Mouse (Mus musculus): ENCODE measurements around the gene Ddx24. TPM values are rescaled to one million over a fixed set of nuclear protein-coding genes. Genes with fewer than 3 reads are reported as not detected.

Ddx24 gene
- polyA plus RNA-seq, 1 experiment from 2014 or later = 77.4 TPM

GRCm38 (mm10) chr12:103389348-103389727, 36.3 kb downstream of the Ddx24 start:
- Histone ChIP-seq H3K4me1 (peaks cover 53% of the 10 kb centered on the region), H3K4me3 (peak overlapping the region; percentile 73), H3K9me3 (no peaks in the 10 kb centered on the region), H3K4me2 (peak overlapping the region; percentile 82), H3K27ac (replicated peaks) (peak overlapping the region; percentile 66), H3K27me3 (replicated peaks) (no peaks in the 10 kb centered on the region), H3K36me3 (no peaks in the 10 kb centered on the region), H3K9ac (peak overlapping the region; percentile 90)
- ATAC-seq (ENCODE audit: extremely low read depth, insufficient number of reproducible peaks, low FRiP score, low TSS enrichment) = no peak
- 54% methylated on average over 2 of the region's 2 CpGs for WGBS

GRCm38 (mm10) chr12:103388505-103389347, 36.9 kb downstream of the Ddx24 start, which contains the start of gene Otub2:
Gene Otub2, plus strand, starts transcription at chr12:103388682.
- Histone ChIP-seq H3K9me3 (no peaks in the 10 kb centered on the region), H3K27ac (replicated peaks) (peak within 1 kb of the TSS; percentile 66), H3K4me2 (peak within 1 kb of the TSS; percentile 82), H3K9ac (peak within 1 kb of the TSS; percentile 90), H3K36me3 (no peaks in the 10 kb centered on the region), H3K4me3 (peak within 1 kb of the TSS; percentile 73), H3K4me1 (peaks cover 48% of the 10 kb centered on the region), H3K27me3 (replicated peaks) (no peaks in the 10 kb centered on the region)
- peak; percentile 93 for ATAC-seq (ENCODE audit: extremely low read depth, insufficient number of reproducible peaks, low FRiP score, low TSS enrichment)
- under 1% methylated on average over 58 of the region's 58 CpGs for WGBS

- H3K27me3 ChIP-seq (replicated peaks) = no peaks in the 10 kb centered on the region
- WGBS = 72% methylated on average over 4 of the region's 4 CpGs
- no peaks in the 10 kb centered on the region for H3K36me3 ChIP-seq
- H3K9me3 ChIP-seq = no peaks in the 10 kb centered on the region
- H3K4me1 ChIP-seq = peaks cover 13% of the 10 kb centered on the region
- H3K9ac ChIP-seq = no peak overlapping the region
- ATAC-seq (ENCODE audit: extremely low read depth, insufficient number of reproducible peaks, low FRiP score, low TSS enrichment) = no peak
- H3K4me2 ChIP-seq = no peak overlapping the region
- H3K4me3 ChIP-seq = no peak overlapping the region
- H3K27ac ChIP-seq (replicated peaks) = no peak overlapping the region
These were observed 45.4 kb downstream of the Ddx24 start for GRCm38 (mm10) chr12:103380226-103380625.

GRCm38 (mm10) chr12:103376774-103377173, 48.9 kb downstream of the Ddx24 start:
- Histone ChIP-seq H3K9me3 (no peaks in the 10 kb centered on the region), H3K4me1 (peaks cover 19% of the 10 kb centered on the region), H3K27me3 (replicated peaks) (no peaks in the 10 kb centered on the region), H3K4me2 (no peak overlapping the region), H3K36me3 (no peaks in the 10 kb centered on the region), H3K4me3 (no peak overlapping the region), H3K9ac (no peak overlapping the region), H3K27ac (replicated peaks) (no peak overlapping the region)
- no peak for ATAC-seq (ENCODE audit: extremely low read depth, insufficient number of reproducible peaks, low FRiP score, low TSS enrichment)
- 42% methylated on average over 4 of the region's 4 CpGs for WGBS

- no peak overlapping the region for H3K4me3 ChIP-seq
- H3K36me3 ChIP-seq = no peaks in the 10 kb centered on the region
- H3K4me1 ChIP-seq = peaks cover 19% of the 10 kb centered on the region
- H3K9me3 ChIP-seq = no peaks in the 10 kb centered on the region
- no peaks in the 10 kb centered on the region for H3K27me3 ChIP-seq (replicated peaks)
- H3K4me2 ChIP-seq = no peak overlapping the region
- no peak overlapping the region for H3K27ac ChIP-seq (replicated peaks)
- ATAC-seq (ENCODE audit: extremely low read depth, insufficient number of reproducible peaks, low FRiP score, low TSS enrichment) = no peak
- 66% methylated on average over 5 of the region's 5 CpGs for WGBS
- no peak overlapping the region for H3K9ac ChIP-seq
These were observed 49.5 kb downstream of the Ddx24 start for GRCm38 (mm10) chr12:103376124-103376523.

GRCm38 (mm10) chr12:103373530-103374236, 51.9 kb downstream of the Ddx24 start:
- H3K9me3 ChIP-seq = no peaks in the 10 kb centered on the region
- H3K4me1 ChIP-seq = peaks cover 19% of the 10 kb centered on the region
- no peak overlapping the region for H3K9ac ChIP-seq
- H3K36me3 ChIP-seq = no peaks in the 10 kb centered on the region
- no peak overlapping the region for H3K27ac ChIP-seq (replicated peaks)
- WGBS = 39% methylated on average over 8 of the region's 8 CpGs
- H3K4me3 ChIP-seq = no peak overlapping the region
- H3K27me3 ChIP-seq (replicated peaks) = peaks cover 8% of the 10 kb centered on the region; the same call in 1 of the 2 replicates
- ATAC-seq (ENCODE audit: extremely low read depth, insufficient number of reproducible peaks, low FRiP score, low TSS enrichment) = no peak
- H3K4me2 ChIP-seq = no peak overlapping the region

- no peak overlapping the region for H3K4me3 ChIP-seq
- no peak overlapping the region for H3K4me2 ChIP-seq
- H3K36me3 ChIP-seq = no peaks in the 10 kb centered on the region
- no peaks in the 10 kb centered on the region for H3K9me3 ChIP-seq
- no peak overlapping the region for H3K9ac ChIP-seq
- peaks cover 13% of the 10 kb centered on the region for H3K27me3 ChIP-seq (replicated peaks)
- ATAC-seq (ENCODE audit: extremely low read depth, insufficient number of reproducible peaks, low FRiP score, low TSS enrichment) = no peak
- 31% methylated on average over 6 of the region's 6 CpGs for WGBS
- H3K27ac ChIP-seq (replicated peaks) = no peak overlapping the region
- H3K4me1 ChIP-seq = peaks cover 21% of the 10 kb centered on the region
These were observed 53.9 kb downstream of the Ddx24 start for GRCm38 (mm10) chr12:103371711-103372110.

GRCm38 (mm10) chr12:103370861-103371260, 54.8 kb downstream of the Ddx24 start:
- WGBS = 69% methylated on average over 4 of the region's 4 CpGs
- no peak overlapping the region for H3K4me3 ChIP-seq
- no peak for ATAC-seq (ENCODE audit: extremely low read depth, insufficient number of reproducible peaks, low FRiP score, low TSS enrichment)
- no peak overlapping the region for H3K4me2 ChIP-seq
- no peak overlapping the region for H3K9ac ChIP-seq
- no peak overlapping the region for H3K27ac ChIP-seq (replicated peaks)
- no peaks in the 10 kb centered on the region for H3K36me3 ChIP-seq
- peaks cover 13% of the 10 kb centered on the region for H3K27me3 ChIP-seq (replicated peaks)
- no peaks in the 10 kb centered on the region for H3K9me3 ChIP-seq
- H3K4me1 ChIP-seq = peaks cover 13% of the 10 kb centered on the region; the same call in 1 of the 2 replicates

- 46% methylated on average over 2 of the region's 2 CpGs for WGBS
- peaks cover 11% of the 10 kb centered on the region; the same call in 1 of the 2 replicates for H3K4me1 ChIP-seq
- no peak overlapping the region for H3K9ac ChIP-seq
- peaks cover 13% of the 10 kb centered on the region for H3K27me3 ChIP-seq (replicated peaks)
- no peak overlapping the region for H3K4me2 ChIP-seq
- no peak overlapping the region for H3K4me3 ChIP-seq
- H3K36me3 ChIP-seq = no peaks in the 10 kb centered on the region
- no peak for ATAC-seq (ENCODE audit: extremely low read depth, insufficient number of reproducible peaks, low FRiP score, low TSS enrichment)
- H3K27ac ChIP-seq (replicated peaks) = no peak overlapping the region
- no peaks in the 10 kb centered on the region for H3K9me3 ChIP-seq
These were observed 56.9 kb downstream of the Ddx24 start for GRCm38 (mm10) chr12:103368777-103369176.

- no peaks in the 10 kb centered on the region for H3K9me3 ChIP-seq
- peak overlapping the region; percentile 36 for H3K4me2 ChIP-seq
- no peak overlapping the region; the same call in 1 of the 2 replicates for H3K9ac ChIP-seq
- WGBS = 65% methylated on average over 7 of the region's 7 CpGs
- peaks cover 7% of the 10 kb centered on the region; the same call in 1 of the 2 replicates for H3K4me1 ChIP-seq
- ATAC-seq (ENCODE audit: extremely low read depth, insufficient number of reproducible peaks, low FRiP score, low TSS enrichment) = no peak
- no peaks in the 10 kb centered on the region for H3K36me3 ChIP-seq
- H3K27ac ChIP-seq (replicated peaks) = no peak overlapping the region
- H3K27me3 ChIP-seq (replicated peaks) = peaks cover 13% of the 10 kb centered on the region
- no peak overlapping the region for H3K4me3 ChIP-seq
These were observed 57.3 kb downstream of the Ddx24 start for GRCm38 (mm10) chr12:103368326-103368669.

- peaks cover 9% of the 10 kb centered on the region for H3K4me1 ChIP-seq
- no peaks in the 10 kb centered on the region for H3K9me3 ChIP-seq
- H3K4me2 ChIP-seq = peak overlapping the region; percentile 36
- H3K9ac ChIP-seq = no peak overlapping the region; the same call in 1 of the 2 replicates
- no peaks in the 10 kb centered on the region for H3K36me3 ChIP-seq
- no peak overlapping the region for H3K4me3 ChIP-seq
- no peak overlapping the region for H3K27ac ChIP-seq (replicated peaks)
- ATAC-seq (ENCODE audit: extremely low read depth, insufficient number of reproducible peaks, low FRiP score, low TSS enrichment) = no peak
- H3K27me3 ChIP-seq (replicated peaks) = peaks cover 13% of the 10 kb centered on the region
- WGBS = 15% methylated on average over 18 of the region's 18 CpGs
These were observed 57.9 kb downstream of the Ddx24 start for GRCm38 (mm10) chr12:103367620-103368325.

Data from heart, embryonic 13.5 days (tissue).